ENCODE assay signal across 13 mouse cellular contexts in genomic region chr6:16312915-16313314, GRCm38 (mm10).
"Had no signal": no experiment of that assay in that cellular context is flagged by ENCODE, and none has a peak within 500 bp of the region (broad histone marks: within the 10 kb centered on the region; RNA-seq: fewer than 3 reads in every experiment).

No protein-coding gene starts in this region.

- ATAC-seq: intestine, embryonic 16.5 days; liver, postnatal 0 days had no signal

- H3K4me2 ChIP-seq: kidney, embryonic 15.5 days; limb, embryonic 15.5 days; liver, embryonic 11.5 days; midbrain, embryonic 11.5 days had no signal

- H3K9ac ChIP-seq: kidney, embryonic 15.5 days; limb, embryonic 15.5 days; liver, embryonic 14.5 days; liver, postnatal 0 days had no signal

- H3K27me3 ChIP-seq: kidney, embryonic 15.5 days; limb, embryonic 15.5 days had no signal

- H3K27ac ChIP-seq: kidney, embryonic 15.5 days; limb, embryonic 15.5 days; liver, embryonic 14.5 days had no signal

- DNase-seq: kidney, adult 2 months; kidney, postnatal 36 days; liver, postnatal 0 days; lung, postnatal 14 days; lung, postnatal 4 days; midbrain, embryonic 14.5 days; thymus, postnatal 25 days had no signal

- H3K4me3 ChIP-seq: kidney, embryonic 15.5 days; limb, embryonic 15.5 days had no signal

- H3K9me3 ChIP-seq: kidney, embryonic 15.5 days; limb, embryonic 15.5 days had no signal

- H3K36me3 ChIP-seq: kidney, embryonic 15.5 days; limb, embryonic 15.5 days had no signal
